Mouse (Mus musculus): ENCODE results near the gene Bbs9. TPM values are rescaled to one million over a fixed set of nuclear protein-coding genes. Genes with fewer than 3 reads are reported as not detected.
A peak's percentile ranks its signal among the peaks of the same experiment; 100 is the strongest.
"Not testable (repeated sequence)": the region's sequence is repeated elsewhere in the genome, so short reads cannot be mapped to it uniquely, and the experiment has no call there.

Gene Bbs9
- total RNA-seq, 2 experiments from 2014 or later, result 21.0 to 26.6 TPM

DNA sequence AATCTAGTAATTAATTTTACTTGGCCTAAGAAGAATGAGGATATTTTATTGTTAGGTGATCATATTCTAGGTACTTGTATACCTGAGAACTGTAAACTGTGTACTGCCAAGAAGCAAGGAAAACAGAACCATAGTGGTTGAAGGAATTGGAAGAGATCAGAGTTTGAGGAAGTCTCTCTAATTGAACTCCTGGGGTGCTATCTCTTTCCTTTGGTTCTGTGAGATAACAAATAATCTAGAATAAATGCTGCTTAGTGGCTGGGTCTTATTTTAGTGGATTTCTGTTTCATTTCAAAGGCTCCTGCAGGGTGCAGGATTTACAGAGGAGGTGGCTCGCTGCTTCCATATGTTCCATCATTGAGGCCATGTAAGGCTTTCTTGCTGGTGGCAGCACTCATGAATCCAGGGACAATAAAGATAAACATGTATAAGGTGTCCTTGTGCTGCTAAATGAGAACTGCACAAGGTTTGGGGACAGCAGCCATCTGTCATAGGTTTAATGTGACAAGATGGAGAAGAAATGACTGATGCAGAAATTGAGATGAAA lies 226.6 kb downstream of the Bbs9 start:
- no peak overlapping the region for H3K4me3 ChIP-seq
- no peak for TF ChIP-seq CTCF (conservative IDR thresholded peaks at IDR 0.05)
- DNase-seq (ENCODE audit: low spot score in 2 of 2), result no peak

GRCm38 (mm10) chr9:22702812-22703367 lies 227.4 kb downstream of the Bbs9 start:
- Histone ChIP-seq H3K4me3 (no peak overlapping the region), H3K27ac (no peak overlapping the region)
- no peak for TF ChIP-seq CTCF (conservative IDR thresholded peaks at IDR 0.05)
- DNase-seq (ENCODE audit: low spot score in 2 of 2), result no peak

More for the DNA sequence above, 226.6 kb downstream of the Bbs9 start:
- H3K27ac ChIP-seq, result no peak overlapping the region

GRCm38 (mm10) chr9:22703541-22703940 lies 228.0 kb downstream of the Bbs9 start:
- no peak overlapping the region for H3K4me3 ChIP-seq
- peak; percentile 69 for TF ChIP-seq CTCF (conservative IDR thresholded peaks at IDR 0.05)
- DNase-seq (ENCODE audit: low spot score in 2 of 2), result no peak
- H3K27ac ChIP-seq, result no peak overlapping the region

- no peak for TF ChIP-seq CTCF (conservative IDR thresholded peaks at IDR 0.05)
- DNase-seq (ENCODE audit: low spot score in 2 of 2), result no peak
- H3K27ac ChIP-seq, result no peak overlapping the region
- H3K4me3 ChIP-seq, result no peak overlapping the region
Measured at GRCm38 (mm10) chr9:22707166-22707913, 231.8 kb downstream of the Bbs9 start.

- Histone ChIP-seq H3K27ac (peak overlapping the region; percentile 39; the same call in 1 of the 2 replicates), H3K4me3 (no peak overlapping the region)
- DNase-seq (ENCODE audit: low spot score in 2 of 2), result peak; percentile 46 to 63
- peak; percentile 83 for TF ChIP-seq CTCF (conservative IDR thresholded peaks at IDR 0.05)
Measured at GRCm38 (mm10) chr9:22708970-22709726, 233.6 kb downstream of the Bbs9 start.

GRCm38 (mm10) chr9:22710032-22710431 lies 234.5 kb downstream of the Bbs9 start:
- DNase-seq (ENCODE audit: low spot score in 2 of 2), result no peak
- TF ChIP-seq CTCF (conservative IDR thresholded peaks at IDR 0.05), result peak; percentile 44
- Histone ChIP-seq H3K27ac (no peak overlapping the region), H3K4me3 (no peak overlapping the region)

DNA sequence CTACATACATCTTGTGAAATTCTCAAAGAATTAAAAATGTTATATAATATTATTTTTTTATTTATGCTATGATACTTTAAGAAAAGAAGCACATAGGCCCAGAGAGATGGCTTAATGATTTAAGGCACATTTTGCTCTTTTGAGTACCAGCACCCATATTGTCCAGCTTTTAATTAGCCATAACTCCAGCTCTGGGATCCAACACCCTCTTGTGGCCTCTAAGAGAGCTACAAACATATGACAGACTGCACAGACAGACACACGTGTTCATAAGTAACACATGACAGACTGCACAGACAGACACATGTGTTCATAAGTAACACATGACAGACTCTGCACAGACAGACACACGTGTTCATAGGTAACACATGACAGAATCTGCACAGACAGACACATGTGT lies 235.8 kb downstream of the Bbs9 start:
- Histone ChIP-seq H3K27ac (no peak overlapping the region), H3K4me3 (no peak overlapping the region)
- TF ChIP-seq CTCF (conservative IDR thresholded peaks at IDR 0.05), result peak; percentile 29; the same call in 1 of the 2 replicates
- no peak for DNase-seq (ENCODE audit: low spot score in 2 of 2)

DNA sequence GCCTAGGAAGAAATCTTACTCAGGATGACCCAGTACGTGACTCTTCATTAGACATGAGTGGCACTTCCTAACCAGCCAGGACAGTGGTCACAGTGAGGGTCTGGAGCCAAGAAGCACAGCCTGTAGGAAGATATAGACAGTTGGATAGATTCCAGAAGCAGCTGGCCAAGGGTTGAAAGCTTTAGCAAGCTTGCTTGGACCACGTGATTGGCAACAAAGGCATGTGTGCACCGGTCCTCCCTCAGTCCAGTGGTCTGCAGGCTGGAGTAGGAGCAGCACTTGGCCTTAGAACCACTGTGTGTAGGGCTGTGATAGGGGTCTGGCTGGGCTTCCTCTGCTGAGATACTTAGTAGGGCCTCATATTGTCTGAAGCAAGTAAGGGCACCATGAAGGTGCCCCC lies 237.2 kb downstream of the Bbs9 start:
- Histone ChIP-seq H3K27ac (no peak overlapping the region), H3K4me3 (no peak overlapping the region)
- TF ChIP-seq CTCF (conservative IDR thresholded peaks at IDR 0.05), result no peak
- DNase-seq (ENCODE audit: low spot score in 2 of 2), result no peak

- DNase-seq (ENCODE audit: low spot score in 2 of 2), result peak; percentile 35 to 67
- not testable (repeated sequence) for H3K27ac ChIP-seq, H3K4me3 ChIP-seq
- peak; percentile 77 for TF ChIP-seq CTCF (conservative IDR thresholded peaks at IDR 0.05)
Measured at GRCm38 (mm10) chr9:22713286-22713685, 237.8 kb downstream of the Bbs9 start.

DNA sequence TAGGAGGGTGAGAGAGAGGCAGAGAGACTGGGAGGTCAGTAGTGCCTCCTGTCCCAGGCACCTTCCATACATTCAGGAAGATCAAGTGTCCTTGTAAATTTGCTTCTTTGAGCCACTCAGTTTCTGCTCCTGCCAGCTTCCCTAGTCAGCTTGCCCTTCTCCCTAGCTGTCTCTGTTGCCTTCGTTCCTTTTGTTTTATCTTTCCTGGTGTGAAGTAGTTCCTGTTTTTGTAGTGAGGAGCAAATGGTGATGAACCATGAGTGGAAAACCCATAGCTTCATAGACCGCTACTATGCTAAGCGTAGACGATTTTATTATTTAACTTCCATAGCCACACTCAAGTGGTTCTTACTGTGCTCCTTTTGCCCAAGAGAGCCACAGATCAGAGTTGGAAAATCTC lies 242.1 kb downstream of the Bbs9 start:
- no peak overlapping the region for H3K27ac ChIP-seq
- TF ChIP-seq CTCF (conservative IDR thresholded peaks at IDR 0.05), result no peak
- H3K4me3 ChIP-seq, result no peak overlapping the region
- no peak for DNase-seq (ENCODE audit: low spot score in 2 of 2)

DNA sequence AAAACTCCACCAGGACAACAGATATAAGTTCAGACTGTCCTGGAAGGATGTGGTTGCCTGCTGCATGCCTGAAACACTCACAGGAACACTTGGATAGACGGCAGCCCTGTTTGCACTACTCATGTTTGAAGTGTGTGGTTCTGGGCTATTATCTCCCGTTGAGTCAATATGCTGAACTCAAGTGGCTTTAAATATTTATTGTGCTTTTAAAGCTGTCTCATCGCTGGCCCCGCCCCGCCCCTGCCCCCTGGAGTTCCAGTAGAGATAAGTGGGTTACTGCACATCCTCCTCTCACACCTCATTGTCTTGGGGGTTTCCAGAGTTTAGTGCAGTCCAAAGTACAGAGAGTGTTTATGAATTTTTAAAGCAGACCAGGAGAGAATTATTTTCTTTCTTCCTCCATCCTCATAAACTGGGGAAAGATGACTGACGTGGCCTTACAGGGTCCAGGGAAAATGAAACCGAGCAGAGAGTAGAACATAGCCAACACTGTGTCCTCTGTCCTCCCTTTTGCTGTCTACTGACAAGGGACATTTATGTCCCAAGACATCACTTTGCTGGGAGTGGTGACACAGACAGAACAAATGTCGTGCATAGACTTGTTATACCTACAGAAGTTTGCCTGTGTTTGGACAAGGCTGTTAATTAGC lies 242.8 kb downstream of the Bbs9 start:
- DNase-seq (ENCODE audit: low spot score in 2 of 2), result no peak
- TF ChIP-seq CTCF (conservative IDR thresholded peaks at IDR 0.05), result no peak
- H3K4me3 ChIP-seq, result no peak overlapping the region
- H3K27ac ChIP-seq, result no peak overlapping the region

DNA sequence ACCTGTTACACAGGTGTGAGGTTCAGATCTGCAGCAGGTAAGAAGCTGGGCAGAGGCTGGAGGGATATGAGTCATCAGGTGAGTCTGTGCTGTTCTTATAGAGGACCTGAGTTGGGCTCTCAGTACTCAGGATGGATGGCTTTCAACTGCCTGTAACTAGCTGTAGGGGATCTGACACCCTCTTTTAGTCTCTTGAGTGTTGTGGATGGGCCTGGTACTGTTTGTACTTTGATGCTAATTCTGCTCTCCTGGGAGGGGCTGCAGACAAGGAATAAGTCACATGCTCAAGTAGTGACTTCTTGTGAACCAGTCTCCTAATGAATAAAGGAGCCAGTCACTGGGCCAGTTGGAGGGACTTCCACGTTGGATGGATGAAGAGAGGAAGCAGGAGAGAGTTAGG lies 257.1 kb downstream of the Bbs9 start:
- no peak for DNase-seq (ENCODE audit: low spot score in 2 of 2)
- Histone ChIP-seq H3K4me3 (no peak overlapping the region), H3K27ac (no peak overlapping the region)
- no peak for TF ChIP-seq CTCF (conservative IDR thresholded peaks at IDR 0.05)

- TF ChIP-seq CTCF (conservative IDR thresholded peaks at IDR 0.05), result no peak
- H3K27ac ChIP-seq, result no peak overlapping the region
- no peak for DNase-seq (ENCODE audit: low spot score in 2 of 2)
- no peak overlapping the region for H3K4me3 ChIP-seq
Measured at GRCm38 (mm10) chr9:22734954-22735353, 259.4 kb downstream of the Bbs9 start.

Data from layer of hippocampus, adult 2 months (tissue).